Mouse (Mus musculus) stomach, postnatal 0 days (tissue): ENCODE measurements at regions not wholly inside any gene's neighbourhood (a gene's known extent, or its start where the extent isn't known, plus 50 kb on each side); places are given as distances from the start of the nearest gene placed in this dataset.

Experiments used
- CTCF ChIP-seq: IDR thresholded peaks from 2 replicates; pipeline ENCODE4 v1.5.1; 2016; ENCODE audit warnings: antibody characterized with exemption, low read depth, mild to moderate bottlenecking, moderate library complexity
- EP300 ChIP-seq: optimal IDR thresholded peaks from 2 replicates; pipeline ENCODE3; 2016; ENCODE audit warnings: antibody characterized with exemption

DNA sequence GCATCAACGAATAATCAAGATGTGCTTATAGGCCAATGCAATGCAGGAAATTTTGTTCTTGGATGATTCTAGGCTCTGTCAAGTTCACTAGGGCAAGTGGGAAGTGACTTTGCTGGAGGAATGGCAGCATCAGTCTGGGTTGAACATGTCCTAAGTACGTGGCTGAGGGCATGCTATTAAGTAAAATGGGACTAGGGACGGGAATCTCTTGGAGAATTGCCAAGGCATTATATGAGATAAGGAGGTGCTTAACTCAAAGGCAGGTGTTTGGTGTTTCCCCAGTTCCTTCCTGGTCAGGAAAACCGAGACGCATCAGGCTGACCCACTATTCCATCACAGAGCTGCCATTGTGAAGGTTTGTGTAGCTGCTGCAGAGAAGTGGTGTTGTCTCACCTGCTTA is 307.0 kb downstream of the Med13l start:
- no peak for TF ChIP-seq CTCF
- no peak for TF ChIP-seq EP300
